19 mouse cellular contexts compared by ENCODE assay signal in the genomic region with DNA sequence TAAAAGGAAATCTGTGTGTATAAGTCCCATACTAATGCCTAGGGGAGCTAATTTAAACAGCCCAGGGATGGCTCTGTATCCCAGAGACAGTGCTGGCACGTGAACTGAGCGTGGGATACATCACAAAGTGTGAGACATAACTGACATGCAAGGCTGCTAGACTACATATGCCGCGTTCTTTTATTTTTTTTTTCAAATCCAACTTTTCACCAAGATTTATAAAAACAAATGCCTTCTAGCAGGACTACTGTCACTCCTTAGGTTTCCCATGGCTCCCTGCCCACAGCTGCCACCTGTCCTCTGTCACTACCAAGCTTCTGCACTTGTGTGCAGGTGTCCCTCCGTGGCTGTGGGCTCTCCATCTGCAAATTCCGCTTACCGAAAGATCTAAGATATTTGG. TPM values are rescaled to one million over a fixed set of nuclear protein-coding genes. Genes with fewer than 3 reads are reported as not detected.
A peak's percentile ranks its signal among the peaks of the same experiment; 100 is the strongest.
DNase-seq lines count a peak whose midpoint lies in the region; TF ChIP-seq lines count a peak whose summit lies in the region.
"Had no signal": no experiment of that assay in that cellular context is flagged by ENCODE, and none has a peak within 500 bp of the region (broad histone marks: within the 10 kb centered on the region; RNA-seq: fewer than 3 reads in every experiment).

No protein-coding gene starts in this region.

- WGBS in cerebellum, adult 2 months: 29% methylated on average over 7 of the region's 7 CpGs

- intact Hi-C loops in left cerebral cortex, postnatal 4 days (cut with DNase I): no loop called here

- no peaks in the 10 kb centered on the region for H3K4me1 ChIP-seq in cerebellum, adult 2 months (ENCODE audit: control insufficient read depth, insufficient read depth, low read length)
- H3K4me1 ChIP-seq: embryonic facial prominence, embryonic 12.5 days; intestine, embryonic 15.5 days had no signal

- TF ChIP-seq CTCF in cerebellum, adult 2 months (IDR thresholded peaks at IDR 0.05; ENCODE audit: borderline replicate concordance, insufficient read depth, low read depth, low read length): no peak

- TF ChIP-seq POLR2A in cerebellum, adult 2 months (IDR thresholded peaks at IDR 0.05; ENCODE audit: borderline replicate concordance, insufficient read depth, low read length): no peak

- peak; percentile 50 to 62 for DNase-seq in cerebellum, postnatal 10 days
- no peak for DNase-seq in cerebellum, adult 11-12 months
- DNase-seq in left cerebral cortex, adult 18-20 months (ENCODE audit: low spot score in 2 of 2): peak; percentile 23
- DNase-seq in left cerebral cortex, adult 11 months (ENCODE audit: low spot score): no peak
- DNase-seq in left cerebral cortex, postnatal 4 days: peak; percentile 18
- no peak for DNase-seq in kidney, postnatal 14 days
- no peak for DNase-seq in cerebellum, adult 2 months
- no peak for DNase-seq in lung, postnatal 36 days
- DNase-seq: adrenal gland, postnatal 14 days; heart, adult 18-20 months; lung, adult 18-20 months; thymus, postnatal 25 days had no signal

- no peak overlapping the region for H3K4me3 ChIP-seq in cerebellum, adult 2 months (replicated peaks; ENCODE audit: insufficient read depth, low read depth, low read length)
- H3K4me3 ChIP-seq: embryonic facial prominence, embryonic 12.5 days; hindbrain, embryonic 13.5 days; intestine, embryonic 15.5 days; midbrain, embryonic 12.5 days; myocyte had no signal

- H3K27ac ChIP-seq in cerebellum, adult 2 months (ENCODE audit: insufficient read depth, low read length): no peak overlapping the region
- H3K27ac ChIP-seq: embryonic facial prominence, embryonic 12.5 days; hindbrain, embryonic 13.5 days; intestine, embryonic 15.5 days; macrophage; midbrain, embryonic 12.5 days had no signal

- no peaks in the 10 kb centered on the region; the same call in 1 of the 2 replicates for H3K27me3 ChIP-seq in cerebellum, adult 2 months (ENCODE audit: control insufficient read depth, insufficient read depth, low read length)
- H3K27me3 ChIP-seq: embryonic facial prominence, embryonic 12.5 days; hindbrain, embryonic 13.5 days; intestine, embryonic 15.5 days; midbrain, embryonic 12.5 days had no signal

RNA-seq across cellular contexts. Expression of gene Insm1, which starts 47.5 kb away (rescaled TPM):
- total RNA-seq in left cerebral cortex, adult 18-20 months (2021): 1 to 10 TPM; 6.7 to 7.0 TPM
- total RNA-seq in left cerebral cortex, postnatal 4 days (2021): 10 to 100 TPM; 11.6 to 14.7 TPM
- polyA plus RNA-seq in cerebellum, adult 2 months (2012; rRNA removed): 0.65 and 0.74 TPM in 2 replicates
- polyA plus RNA-seq: kidney, embryonic 16.5 days; macrophage; myocyte had no signal

Comparison
In these comparisons a context has a peak if more than half of its experiments do, and no peak if none do; other contexts are left out.
1. DNase-seq: peak in cerebellum, postnatal 10 days (2 of 2), left cerebral cortex, adult 18-20 months (2 of 2) and left cerebral cortex, postnatal 4 days (single experiment); none in cerebellum, adult 11-12 months (single experiment), left cerebral cortex, adult 11 months (single experiment), kidney, postnatal 14 days (single experiment), cerebellum, adult 2 months (0 of 2) and lung, postnatal 36 days (single experiment).